Mouse (Mus musculus) forebrain, embryonic 14.5 days (tissue): ENCODE measurements around the gene Pakap. TPM values are rescaled to one million over a fixed set of nuclear protein-coding genes. Genes with fewer than 3 reads are reported as not detected.

Experiments
- ATAC-seq: fragments of 200-750 bp; cut with Nextera tagmentation; 2 replicates; pipeline ENCODE4 v1.8.0; 2017; ENCODE audit warnings: mild to moderate bottlenecking, moderate library complexity
- DNase-seq: peaks from one replicate; pipeline ENCODE4 v3.0.0-alpha.2; 2015; ENCODE audit warnings: low spot score
- H3K27ac ChIP-seq: fragments of 300-500 bp; sonication (generic); 2 replicates; pipeline ENCODE4 v1.5.1; 2014; ENCODE audit warnings: low read depth, mild to moderate bottlenecking, control low read depth, low read length, moderate library complexity
- H3K27me3 ChIP-seq: fragments of 300-500 bp; sonication (generic); replicated peaks from 2 replicates; pipeline ENCODE4 v1.6.1; 2014; ENCODE audit warnings: low read length, control low read depth, mixed read lengths; ENCODE audit not compliant: control insufficient read depth, insufficient read depth
- H3K36me3 ChIP-seq: fragments of 300-500 bp; sonication (generic); 2 replicates; pipeline ENCODE4 v1.6.1; 2014; ENCODE audit warnings: low read length, control low read depth; ENCODE audit not compliant: control insufficient read depth, insufficient read depth
- H3K4me1 ChIP-seq: fragments of 300-500 bp; sonication (generic); 2 replicates; pipeline ENCODE4 v1.6.1; 2014; ENCODE audit warnings: antibody characterized with exemption, low read length, control low read depth; ENCODE audit not compliant: control insufficient read depth, insufficient read depth
- H3K4me2 ChIP-seq: fragments of 300-500 bp; sonication (generic); 2 replicates; pipeline ENCODE4 v1.6.1; 2014; ENCODE audit warnings: mild to moderate bottlenecking, control low read depth, low read length
- H3K4me3 ChIP-seq: fragments of 300-500 bp; sonication (generic); 2 replicates; pipeline ENCODE4 v1.5.1; 2014; ENCODE audit warnings: low read depth, low read length, control low read depth
- H3K9ac ChIP-seq: fragments of 300-500 bp; sonication (generic); 2 replicates; pipeline ENCODE4 v1.6.1; 2014; ENCODE audit warnings: mild to moderate bottlenecking, low read length, control low read depth, moderate library complexity
- H3K9me3 ChIP-seq: fragments of 300-500 bp; sonication (generic); replicated peaks from 2 replicates; pipeline ENCODE4 v1.6.1; 2016; ENCODE audit warnings: low read length, control low read depth, mixed read lengths; ENCODE audit not compliant: control insufficient read depth
- WGBS: fragments of 180-500 bp; shearing (Covaris S2); extraction: QIAGEN DNeasy Blood & Tissue Kit; methylation state at CpG from one replicate; pipeline ENCODE4 v1.1.7; 2014; 5-methylcytosine and 5-hydroxymethylcytosine counted together
- polyA plus RNA-seq: library from polyadenylated mRNA; unstranded; fragments of >200 nt; fragmentation: Nextera tagmentation; extraction: Ambion mirVana; gene quantifications from 2 replicates; pipeline ENCODE4 v1.2.1, GENCODE M21; 2014

Pakap gene
- polyA plus RNA-seq, 1 experiment from 2014 or later, result 4.1 TPM

DNA sequence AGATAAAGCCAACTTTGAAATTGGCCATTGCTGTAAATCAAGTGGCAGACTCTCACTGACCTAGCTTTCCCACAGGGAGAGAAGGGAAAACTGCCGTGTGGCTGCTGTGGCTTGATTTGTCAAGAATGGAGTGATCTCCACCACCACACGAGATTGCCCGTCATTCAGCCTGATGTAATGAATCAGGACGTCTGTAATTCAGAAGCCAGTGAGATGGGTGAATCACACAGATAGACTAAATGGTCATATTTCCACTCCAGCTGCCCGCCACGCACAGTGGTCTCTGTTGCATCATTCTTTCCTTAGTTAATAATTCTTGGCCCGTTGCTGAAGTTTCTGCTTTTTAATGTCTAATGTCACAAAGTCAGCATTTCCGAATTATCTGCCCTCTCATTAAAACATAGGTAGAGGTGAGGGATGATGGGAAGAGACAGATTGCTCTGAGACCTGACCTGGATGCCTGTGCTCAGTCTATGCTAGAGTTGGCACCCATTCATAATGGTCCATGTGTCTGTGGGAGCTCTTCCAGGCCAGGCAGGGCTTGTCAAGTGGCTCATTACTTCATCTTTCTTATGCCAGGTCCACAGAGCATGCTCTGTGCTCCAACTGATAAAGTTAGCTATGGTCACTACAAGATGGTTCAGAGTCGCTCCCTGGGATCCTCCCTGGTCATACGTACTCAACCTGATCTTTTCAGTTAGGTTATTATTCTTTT is 34.1 kb downstream of the Pakap start:
- WGBS, result 91% methylated on average over 10 of the region's 10 CpGs
- no peaks in the 10 kb centered on the region for H3K36me3 ChIP-seq
- ATAC-seq, result no peak
- H3K27ac ChIP-seq, result no peak overlapping the region
- no peak overlapping the region for H3K4me3 ChIP-seq
- H3K27me3 ChIP-seq, result no peaks in the 10 kb centered on the region
- no peaks in the 10 kb centered on the region for H3K4me1 ChIP-seq
- no peak for DNase-seq
- no peak overlapping the region for H3K9ac ChIP-seq
- H3K4me2 ChIP-seq, result no peak overlapping the region
- no peaks in the 10 kb centered on the region for H3K9me3 ChIP-seq

DNA sequence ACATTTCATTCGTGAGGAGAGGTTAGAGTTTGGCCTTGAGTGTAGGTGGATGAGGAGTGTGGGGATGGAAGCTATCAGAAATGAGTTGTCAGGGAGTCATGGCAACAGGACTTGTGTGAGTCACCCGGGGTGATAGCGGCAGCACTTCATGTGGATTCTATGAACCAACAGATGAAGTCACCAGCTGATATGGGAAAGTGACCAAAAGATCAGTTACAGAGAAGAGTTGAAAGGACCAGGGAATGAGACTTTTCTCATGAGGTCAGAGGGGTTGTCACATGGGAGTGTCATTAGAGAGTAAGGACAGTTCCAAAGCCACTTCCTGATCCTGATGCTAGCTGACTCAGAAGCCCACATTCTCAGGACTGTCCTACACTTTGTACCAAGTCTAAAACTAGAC is 38.3 kb downstream of the Pakap start:
- WGBS, result 86% methylated on average over 3 of the region's 3 CpGs
- no peak for DNase-seq
- H3K36me3 ChIP-seq, result no peaks in the 10 kb centered on the region
- H3K4me1 ChIP-seq, result no peaks in the 10 kb centered on the region
- no peak overlapping the region for H3K4me3 ChIP-seq
- H3K27me3 ChIP-seq, result no peaks in the 10 kb centered on the region
- no peaks in the 10 kb centered on the region for H3K9me3 ChIP-seq
- no peak for ATAC-seq
- no peak overlapping the region for H3K9ac ChIP-seq
- H3K4me2 ChIP-seq, result no peak overlapping the region
- no peak overlapping the region for H3K27ac ChIP-seq

DNA sequence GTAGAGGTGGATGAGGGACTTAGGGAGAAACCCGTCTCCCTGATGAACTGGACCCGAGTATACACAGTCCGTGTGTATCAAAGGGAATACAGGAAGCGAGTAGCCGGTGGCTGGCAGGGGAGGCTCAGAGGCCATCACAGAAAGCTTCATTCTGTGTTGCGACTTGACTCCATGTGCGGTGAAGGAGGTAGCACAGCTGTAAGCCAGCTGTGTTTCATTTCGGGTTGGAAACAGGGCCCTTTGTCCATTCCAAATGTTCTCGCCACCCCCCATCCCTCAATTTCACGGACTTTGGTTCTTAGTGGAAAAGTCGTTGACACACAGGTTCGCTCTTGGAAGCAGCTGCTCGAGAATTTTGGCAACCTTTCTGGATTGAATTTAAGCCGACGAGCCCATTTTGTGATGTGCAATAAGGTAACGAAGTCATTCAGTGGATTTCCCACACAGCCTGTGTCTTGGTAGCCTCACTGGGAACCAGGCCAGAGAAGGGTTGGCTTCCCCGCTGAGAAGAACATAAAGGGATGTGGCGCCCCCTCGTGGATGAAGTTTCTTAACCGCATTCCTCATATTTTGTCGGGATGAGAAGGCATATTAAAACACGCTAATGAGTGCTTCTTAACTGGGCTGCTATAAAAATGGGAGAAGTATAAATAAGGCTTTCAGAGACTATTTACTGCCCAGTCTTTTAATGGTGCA is 39.4 kb downstream of the Pakap start:
- Histone ChIP-seq H3K27me3 (no peaks in the 10 kb centered on the region), H3K9ac (no peak overlapping the region), H3K4me2 (peak overlapping the region; percentile 9; the same call in 1 of the 2 replicates), H3K27ac (no peak overlapping the region), H3K4me1 (no peaks in the 10 kb centered on the region), H3K9me3 (no peaks in the 10 kb centered on the region), H3K4me3 (no peak overlapping the region), H3K36me3 (no peaks in the 10 kb centered on the region)
- ATAC-seq, result peak; percentile 79; the same call in 1 of the 2 replicates
- DNase-seq, result peak; percentile 95
- WGBS, result 37% methylated on average over 22 of the region's 22 CpGs

DNA sequence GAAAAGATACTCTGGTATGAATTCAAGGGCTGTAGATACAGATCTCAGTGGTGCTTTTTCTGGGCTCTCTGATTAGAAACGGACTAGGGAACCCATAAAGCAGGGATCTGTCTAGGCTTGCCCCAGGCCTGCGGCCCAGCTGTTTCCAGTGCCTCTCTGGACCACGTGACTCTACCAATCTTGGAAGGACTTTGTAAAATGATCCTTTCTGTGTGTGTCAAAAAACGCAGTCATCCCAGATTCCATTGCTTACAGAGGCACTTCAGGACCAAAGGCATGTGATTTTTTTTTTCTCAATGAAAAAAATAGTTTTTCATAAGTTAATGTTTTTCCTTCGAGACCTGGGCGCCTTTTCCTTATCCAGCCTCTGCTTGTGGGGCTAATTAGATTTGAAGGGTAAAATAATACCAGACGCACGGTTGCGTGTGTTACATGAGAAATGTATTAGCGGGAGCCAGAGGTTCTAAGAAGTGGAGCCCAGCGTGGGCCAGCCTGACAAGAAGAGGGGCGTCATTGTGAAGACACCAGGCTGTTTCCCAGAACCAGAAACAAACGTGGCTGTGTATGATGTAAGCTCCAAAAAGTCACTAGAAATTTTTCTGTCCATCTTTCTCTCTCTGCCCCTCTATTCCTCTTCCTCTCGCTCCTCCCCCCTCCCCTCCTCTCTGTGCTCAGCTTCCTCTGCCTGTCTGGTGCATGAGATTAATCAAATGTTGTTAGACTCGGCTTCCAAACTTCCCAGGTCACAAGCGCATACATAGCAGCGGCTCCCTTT is 43.5 kb downstream of the Pakap start:
- no peak for ATAC-seq
- Histone ChIP-seq H3K36me3 (no peaks in the 10 kb centered on the region), H3K4me2 (no peak overlapping the region), H3K9me3 (no peaks in the 10 kb centered on the region), H3K9ac (no peak overlapping the region), H3K27ac (no peak overlapping the region), H3K4me1 (no peaks in the 10 kb centered on the region), H3K27me3 (no peaks in the 10 kb centered on the region), H3K4me3 (no peak overlapping the region)
- WGBS, result 58% methylated on average over 17 of the region's 17 CpGs
- DNase-seq, result no peak

DNA sequence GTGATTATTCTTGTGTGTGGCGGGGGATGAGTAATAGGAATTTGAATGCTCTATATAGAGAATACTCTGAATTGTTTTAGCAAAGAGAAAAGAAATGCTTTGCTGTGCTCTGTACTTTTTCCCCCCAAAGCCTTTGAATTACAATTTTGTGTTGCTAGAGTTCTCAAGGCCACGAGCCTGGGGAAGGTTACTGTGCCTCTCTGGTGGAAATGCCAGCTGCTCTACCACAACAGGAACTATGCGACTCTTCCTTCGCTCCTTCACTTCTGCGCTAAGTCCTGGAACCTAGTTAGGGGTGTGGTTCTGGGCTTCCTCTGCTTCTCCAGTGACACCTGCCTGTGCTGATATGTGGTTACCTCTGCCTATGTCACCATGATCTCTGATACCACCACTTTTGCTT is 44.7 kb downstream of the Pakap start:
- Histone ChIP-seq H3K27ac (no peak overlapping the region), H3K4me2 (no peak overlapping the region), H3K27me3 (no peaks in the 10 kb centered on the region), H3K4me1 (no peaks in the 10 kb centered on the region), H3K9ac (no peak overlapping the region), H3K36me3 (no peaks in the 10 kb centered on the region), H3K4me3 (no peak overlapping the region), H3K9me3 (no peaks in the 10 kb centered on the region)
- ATAC-seq, result no peak
- DNase-seq, result no peak
- 91% methylated on average over 5 of the region's 5 CpGs for WGBS

DNA sequence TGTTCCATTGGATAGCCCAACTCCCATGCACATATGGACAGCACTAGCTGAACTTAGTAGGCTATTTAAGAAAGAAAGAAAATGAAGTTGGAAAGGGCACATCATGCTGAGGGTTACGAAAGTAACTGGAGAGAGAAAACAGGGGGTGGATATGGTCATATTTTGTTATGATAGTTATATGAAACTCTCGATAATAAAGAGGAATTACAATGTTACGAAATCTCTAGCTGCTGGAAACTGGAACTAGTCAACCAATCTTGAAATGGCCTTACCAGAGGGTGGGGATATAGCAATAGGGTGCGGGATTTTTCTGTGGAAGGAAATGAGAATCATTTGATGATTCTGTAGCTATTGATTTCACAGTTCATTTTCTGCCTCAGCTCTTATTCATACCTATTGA is 46.7 kb downstream of the Pakap start:
- Histone ChIP-seq H3K9ac (no peak overlapping the region), H3K27ac (no peak overlapping the region), H3K9me3 (no peaks in the 10 kb centered on the region), H3K4me1 (no peaks in the 10 kb centered on the region), H3K27me3 (no peaks in the 10 kb centered on the region), H3K36me3 (no peaks in the 10 kb centered on the region), H3K4me2 (no peak overlapping the region), H3K4me3 (no peak overlapping the region)
- 90% methylated on average over 4 of the region's 4 CpGs for WGBS
- no peak for DNase-seq
- ATAC-seq, result no peak

DNA sequence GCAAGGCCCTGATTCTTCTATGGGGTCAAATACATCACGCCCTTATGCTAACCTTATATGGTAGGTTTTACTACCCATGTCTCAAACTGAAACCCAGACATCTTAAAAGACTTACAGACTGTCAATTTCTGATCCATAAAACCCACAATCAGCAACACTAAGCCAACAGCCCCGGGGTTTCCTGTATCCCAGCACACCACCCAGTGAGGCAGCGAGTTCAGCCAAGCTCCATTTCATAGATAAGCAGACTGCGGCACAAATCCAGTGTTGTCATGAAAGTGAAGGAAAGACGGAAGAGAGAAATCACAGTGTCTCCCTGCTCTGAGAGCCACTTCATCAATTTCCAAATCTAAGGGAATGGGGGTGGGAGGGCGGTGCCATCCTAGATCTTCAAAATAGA is 50.8 kb downstream of the Pakap start:
- Histone ChIP-seq H3K9ac (no peak overlapping the region), H3K4me2 (no peak overlapping the region), H3K27ac (no peak overlapping the region), H3K4me3 (no peak overlapping the region), H3K27me3 (no peaks in the 10 kb centered on the region), H3K36me3 (no peaks in the 10 kb centered on the region), H3K4me1 (no peaks in the 10 kb centered on the region), H3K9me3 (no peaks in the 10 kb centered on the region)
- no peak for DNase-seq
- ATAC-seq, result no peak
- WGBS, result 92% methylated on average over 6 of the region's 6 CpGs

DNA sequence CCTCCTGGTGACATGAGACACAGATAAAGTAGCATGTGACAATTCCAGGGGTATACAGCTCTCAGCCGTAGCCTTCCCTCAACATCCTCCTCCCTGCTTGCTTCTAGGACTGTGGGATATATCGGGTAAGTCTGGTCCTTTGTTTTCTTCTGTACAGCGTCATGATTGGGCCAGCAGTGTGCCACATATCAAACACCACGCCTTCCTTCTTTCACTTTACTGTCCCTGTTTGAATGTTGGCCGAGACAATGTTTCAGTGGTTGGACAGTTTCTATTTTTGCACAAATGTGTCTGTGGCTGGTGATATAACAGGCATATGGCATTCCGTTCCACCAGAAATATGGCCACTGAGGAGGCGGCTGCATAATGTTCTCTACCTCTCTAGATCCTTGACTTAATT is 54.8 kb downstream of the Pakap start:
- no peaks in the 10 kb centered on the region for H3K36me3 ChIP-seq
- H3K9me3 ChIP-seq, result no peaks in the 10 kb centered on the region
- no peak overlapping the region for H3K9ac ChIP-seq
- no peaks in the 10 kb centered on the region for H3K4me1 ChIP-seq
- H3K4me3 ChIP-seq, result no peak overlapping the region
- no peak for DNase-seq
- 82% methylated on average over 7 of the region's 7 CpGs for WGBS
- no peaks in the 10 kb centered on the region for H3K27me3 ChIP-seq
- ATAC-seq, result no peak
- H3K4me2 ChIP-seq, result no peak overlapping the region
- H3K27ac ChIP-seq, result no peak overlapping the region

DNA sequence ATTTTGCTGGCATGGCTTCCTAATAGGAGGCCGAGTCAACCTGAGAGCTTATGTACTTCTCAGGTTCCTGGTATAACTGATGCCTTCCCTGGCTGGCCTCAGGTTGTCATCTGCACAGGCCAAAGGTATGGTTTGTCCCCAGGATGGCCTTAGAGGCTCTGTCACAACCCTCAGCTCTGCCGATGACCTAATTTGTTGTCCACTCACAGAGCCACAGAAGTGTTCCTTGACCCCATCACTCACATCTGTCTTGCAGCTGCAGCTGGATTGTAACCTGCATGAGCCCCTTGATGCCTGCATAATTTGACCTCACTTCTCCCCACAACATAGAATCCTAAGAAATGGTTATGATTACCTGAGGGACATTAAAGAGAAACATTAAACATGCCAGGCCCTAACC is 56.8 kb downstream of the Pakap start:
- Histone ChIP-seq H3K27ac (no peak overlapping the region), H3K4me1 (no peaks in the 10 kb centered on the region), H3K4me3 (no peak overlapping the region), H3K27me3 (no peaks in the 10 kb centered on the region), H3K36me3 (no peaks in the 10 kb centered on the region), H3K9me3 (no peaks in the 10 kb centered on the region), H3K9ac (no peak overlapping the region), H3K4me2 (no peak overlapping the region)
- DNase-seq (no peak), ATAC-seq (no peak)
- 92% methylated on average over 2 of the region's 2 CpGs for WGBS
